Mouse (Mus musculus): ENCODE measurements around the gene Olfr1191-ps1.
"Not testable (repeated sequence)": the region's sequence is repeated elsewhere in the genome, so short reads cannot be mapped to it uniquely, and the experiment has no call there.

Gene Olfr1191-ps1

DNA sequence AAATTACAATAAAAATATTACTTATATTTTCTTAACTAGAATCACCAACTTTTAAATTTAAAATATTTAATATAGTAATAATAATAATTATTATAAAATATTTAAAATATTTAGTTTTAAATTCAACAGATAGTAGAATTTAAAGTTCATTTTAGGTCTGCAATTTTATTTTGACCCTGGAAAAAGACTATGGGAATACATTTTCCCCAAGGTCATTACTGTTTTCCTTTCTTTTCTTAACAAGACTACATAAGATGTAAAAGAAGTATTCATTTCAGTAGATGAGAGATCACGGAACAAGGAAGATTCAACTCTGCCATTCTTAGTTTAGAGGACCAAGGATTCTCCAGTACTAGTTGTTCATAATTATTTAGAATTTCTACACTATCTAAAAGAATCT lies at the start of gene Olfr1191-ps1:
Gene Olfr1191-ps1, plus strand, starts transcription at position 301 of the 400 bp plus-strand sequence.
- DNase-seq (ENCODE audit: low spot score), result not testable (repeated sequence)

GRCm38 (mm10) chr2:88648209-88648608 lies 7.9 kb downstream of the Olfr1191-ps1 start, which contains the start of gene Olfr1192-ps1:
Gene Olfr1192-ps1 (plus strand): TSS chr2:88648509.
- no peak for DNase-seq (ENCODE audit: low spot score)

GRCm38 (mm10) chr2:88675328-88675727 lies 35.0 kb downstream of the Olfr1191-ps1 start, which contains the start of gene Olfr1193:
Gene Olfr1193 (plus strand): TSS chr2:88675628.
- DNase-seq (ENCODE audit: low spot score), result not testable (repeated sequence)

- no peak for DNase-seq (ENCODE audit: low spot score)
Observed at GRCm38 (mm10) chr2:88689087-88689486, 48.7 kb downstream of the Olfr1191-ps1 start, which contains the start of gene Olfr1195. Gene Olfr1195 (minus strand): TSS chr2:88689187.

Measured in spleen, adult 12 weeks (tissue).